Mouse (Mus musculus) hematopoietic stem cell, adult 5-6 weeks (primary cell): ENCODE measurements around the gene Isy1. TPM values are rescaled to one million over a fixed set of nuclear protein-coding genes. Genes with fewer than 3 reads are reported as not detected.

ENCODE experiments used
- ATAC-seq, 2 experiments: fragments of 125-278 bp in 1 of 2; replicated peaks in 1 of 2; 2 replicates each; pipeline ENCODE4 v1.8.0; 2016 to 2017; ENCODE audit warnings: inconsistent platforms in 2 of 2, mild to moderate bottlenecking in 2 of 2, moderate number of reproducible peaks in 2 of 2, low read depth in 1 of 2, moderate TSS enrichment in 1 of 2; ENCODE audit not compliant: low FRiP score in 2 of 2, poor library complexity in 2 of 2, severe bottlenecking in 2 of 2, insufficient read depth in 1 of 2, low TSS enrichment in 1 of 2
- total RNA-seq: library from RNA; stranded (forward); fragments of 172-1452, 232-1000 nt; gene quantifications from 2 replicates; pipeline ENCODE4 v1.2.3, GENCODE M21; 2017

The Isy1 gene
- total RNA-seq, 1 experiment from 2014 or later: 197 TPM

GRCm38 (mm10) chr6:87810311-87810710 is 28.3 kb downstream of the Isy1 start:
- no peak for ATAC-seq

DNA sequence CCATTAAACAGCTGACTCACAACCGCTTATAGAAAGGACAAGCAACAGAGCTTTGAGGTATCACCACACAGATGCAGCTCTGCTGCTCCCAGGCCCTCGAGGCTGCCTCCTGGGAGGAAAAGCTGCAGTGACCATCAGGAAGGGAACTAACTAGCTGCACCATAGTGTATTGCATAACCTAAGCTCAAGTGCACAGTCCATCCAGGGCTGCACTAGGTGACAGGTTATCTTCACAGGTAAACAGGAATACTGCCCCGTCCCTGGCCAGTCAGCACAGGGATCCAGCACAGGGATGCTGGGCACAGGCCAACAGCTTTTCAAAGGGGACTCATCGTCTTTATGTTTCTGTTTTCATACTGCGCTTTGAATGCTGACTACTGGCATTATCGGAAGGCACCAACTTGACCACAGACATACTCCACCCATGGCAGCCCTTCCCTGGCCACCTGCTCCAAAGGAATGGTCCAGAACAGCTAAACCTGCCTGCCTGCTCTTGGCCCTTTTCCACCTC is 28.9 kb downstream of the Isy1 start:
- no peak for ATAC-seq

DNA sequence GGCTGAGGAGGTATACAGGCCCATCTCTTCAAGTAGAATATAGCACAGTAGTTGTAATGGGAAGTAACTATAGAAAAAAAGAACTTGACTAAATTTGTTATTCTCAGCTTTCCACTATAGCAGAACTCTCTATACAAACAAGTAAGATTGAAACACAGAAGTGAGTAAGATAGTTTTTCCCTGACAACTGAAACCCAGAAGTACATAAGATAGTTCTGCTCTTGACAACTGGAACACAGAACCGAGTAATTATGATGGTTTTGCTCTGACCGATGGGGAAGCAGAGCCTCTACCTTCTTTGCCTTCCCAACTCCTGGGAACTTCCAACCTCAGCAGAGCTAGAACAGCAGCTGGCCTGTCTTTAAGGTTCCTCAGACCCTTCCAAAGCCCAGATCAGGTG is 29.5 kb downstream of the Isy1 start:
- no peak for ATAC-seq

GRCm38 (mm10) chr6:87808521-87808920 is 30.1 kb downstream of the Isy1 start:
- no peak for ATAC-seq

DNA sequence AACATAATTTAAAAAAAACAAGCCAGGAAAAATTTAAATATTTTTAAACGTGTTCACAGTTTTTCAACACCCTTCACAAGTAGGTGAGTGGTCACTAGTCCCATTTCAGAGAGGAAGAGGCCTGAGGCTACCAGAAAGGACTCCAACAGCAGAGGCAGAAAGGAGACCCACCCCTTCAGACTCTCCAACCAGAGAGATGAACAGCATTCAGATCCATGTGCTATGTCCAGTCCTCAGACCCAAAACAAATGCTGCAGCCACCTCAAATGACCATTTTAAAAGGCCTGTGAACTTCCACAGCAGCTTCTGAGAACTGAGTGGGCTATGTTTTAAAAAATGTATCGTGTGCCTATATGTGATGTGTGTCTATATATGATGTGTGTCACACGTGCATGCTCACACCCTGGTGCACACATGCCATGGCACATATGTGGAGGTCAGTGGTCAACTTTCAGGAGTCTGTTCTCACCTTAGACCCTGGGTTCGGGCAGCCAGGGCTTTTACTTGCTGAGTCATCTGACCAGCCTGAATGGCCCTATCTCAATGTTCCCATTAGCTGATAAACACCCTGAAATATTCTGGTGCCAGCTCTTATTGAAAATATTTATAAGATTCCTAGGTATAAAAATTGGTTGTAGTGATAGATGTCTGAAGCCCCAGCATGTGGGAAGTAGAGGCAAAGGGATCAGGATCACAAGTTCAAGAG is 30.7 kb downstream of the Isy1 start:
- ATAC-seq: no peak

GRCm38 (mm10) chr6:87806857-87807256 is 31.7 kb downstream of the Isy1 start:
- no peak for ATAC-seq

- ATAC-seq: peak; percentile 55 to 66
Measured at GRCm38 (mm10) chr6:87806028-87806427, 32.6 kb downstream of the Isy1 start.

- no peak for ATAC-seq
Measured at GRCm38 (mm10) chr6:87805448-87805847, 33.1 kb downstream of the Isy1 start.

DNA sequence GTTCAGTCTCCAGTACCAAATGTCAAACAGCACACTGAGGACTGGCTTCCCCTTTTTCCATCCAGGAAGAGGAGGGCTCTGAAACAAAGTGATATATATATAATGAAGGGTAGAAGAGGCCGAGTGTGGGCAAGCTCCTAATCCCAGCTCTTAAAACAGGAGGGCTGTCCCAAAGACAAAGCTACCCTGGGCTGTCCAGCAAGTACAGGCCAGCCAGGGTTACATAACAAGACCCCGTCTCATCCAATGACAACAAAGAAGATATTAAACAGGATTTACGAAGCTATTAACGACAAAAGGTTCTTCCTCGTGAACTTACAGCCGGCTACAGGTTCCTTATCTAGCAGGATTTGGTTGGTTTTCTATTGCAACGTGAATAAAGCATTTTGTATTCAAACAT is 33.7 kb downstream of the Isy1 start:
- ATAC-seq: no peak

- ATAC-seq: no peak
Measured at GRCm38 (mm10) chr6:87804036-87804435, 34.6 kb downstream of the Isy1 start.

DNA sequence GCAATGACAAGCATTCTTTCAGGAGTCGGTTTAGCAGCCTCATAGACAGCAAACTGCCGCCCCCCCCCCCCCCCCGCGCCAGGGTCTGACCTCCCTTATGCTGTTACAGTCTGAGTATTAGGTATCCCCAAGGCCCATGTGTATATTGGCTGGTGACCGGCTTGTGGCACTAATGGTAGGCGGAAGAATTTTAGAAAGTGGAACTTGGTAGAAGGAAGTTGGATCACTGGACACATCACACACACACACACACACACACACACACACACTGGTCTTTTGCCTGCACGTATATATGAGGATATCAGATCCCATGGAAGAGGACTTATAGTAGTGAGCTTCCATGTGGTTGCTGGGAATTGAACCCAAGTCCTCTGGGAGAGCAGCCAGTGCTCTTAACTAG is 36.1 kb downstream of the Isy1 start:
- ATAC-seq: no peak

DNA sequence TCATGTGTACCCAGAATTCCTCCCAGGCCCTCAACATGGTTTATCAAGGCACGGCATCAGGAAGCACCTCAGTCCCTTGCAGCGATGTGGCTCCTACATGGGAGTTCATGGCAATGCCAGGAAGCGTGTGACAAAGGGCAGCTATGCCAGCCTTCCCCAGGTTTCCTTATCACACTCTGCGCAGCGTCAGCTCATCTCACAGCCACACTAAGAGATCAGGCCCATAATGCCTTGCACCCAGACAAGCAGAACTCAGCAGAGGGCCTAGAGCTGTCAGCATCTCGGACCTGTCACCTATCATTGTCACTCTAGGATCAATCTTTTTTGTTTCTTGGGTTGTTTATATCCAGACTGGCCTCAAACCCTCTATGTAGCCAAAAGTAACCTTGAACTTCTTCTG is 39.0 kb downstream of the Isy1 start:
- ATAC-seq: no peak

- ATAC-seq: no peak
Measured at GRCm38 (mm10) chr6:87797321-87797720, 41.3 kb downstream of the Isy1 start.

DNA sequence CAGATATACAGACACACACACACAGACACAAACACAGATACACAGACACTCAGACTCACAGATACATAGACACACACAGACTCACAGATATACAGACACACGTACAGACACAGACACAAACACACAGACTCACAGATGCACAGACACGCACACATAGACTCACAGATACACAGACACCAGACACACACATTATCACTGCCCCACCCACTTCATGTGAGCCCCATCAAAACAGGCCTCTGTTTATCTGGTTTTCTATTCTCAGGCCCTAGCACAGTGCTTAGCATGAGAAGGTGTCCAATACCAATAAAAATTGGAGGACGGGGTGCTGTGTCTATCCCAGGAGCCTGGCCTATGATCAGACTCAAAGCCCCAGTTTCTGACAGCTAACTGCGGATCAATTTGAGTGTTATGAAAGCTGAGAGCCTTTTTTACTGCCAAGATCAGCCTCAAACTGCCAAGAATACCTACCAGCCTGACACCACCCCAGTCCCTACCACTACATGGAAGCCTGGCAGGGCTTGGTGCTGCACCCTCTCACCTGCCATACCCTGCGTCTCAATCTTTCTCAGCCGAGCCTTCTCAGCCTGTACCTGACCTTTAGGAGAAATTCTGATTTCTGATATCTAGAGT is 42.2 kb downstream of the Isy1 start:
- ATAC-seq: no peak

- ATAC-seq: no peak
Measured at GRCm38 (mm10) chr6:87795385-87796150, 43.0 kb downstream of the Isy1 start.

GRCm38 (mm10) chr6:87793821-87794510 is 44.6 kb downstream of the Isy1 start:
- ATAC-seq: no peak

DNA sequence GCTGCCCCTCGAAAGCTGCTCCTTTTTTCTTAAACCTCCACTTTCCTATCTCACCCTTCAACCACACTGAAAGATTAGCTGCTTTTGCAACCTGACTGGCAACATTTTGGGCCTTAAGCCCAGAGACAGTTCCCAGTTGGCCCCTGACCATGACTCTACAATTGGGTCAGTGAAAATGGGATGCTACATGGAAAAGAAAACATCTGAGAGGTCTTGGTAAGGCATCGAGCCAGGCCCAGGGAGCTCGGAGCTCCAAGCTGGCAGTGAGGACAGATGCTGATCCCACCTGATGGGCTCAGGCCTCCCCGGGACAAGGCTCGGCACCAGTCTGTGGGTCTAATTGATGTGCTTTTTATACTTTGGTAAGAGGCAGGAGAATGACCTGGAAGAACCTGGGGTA is 46.8 kb downstream of the Isy1 start:
- no peak for ATAC-seq
